Mouse (Mus musculus): ENCODE measurements at regions not wholly inside any gene's neighbourhood (a gene's known extent, or its start where the extent isn't known, plus 50 kb on each side); places are given as distances from the start of the nearest gene placed in this dataset.

DNA sequence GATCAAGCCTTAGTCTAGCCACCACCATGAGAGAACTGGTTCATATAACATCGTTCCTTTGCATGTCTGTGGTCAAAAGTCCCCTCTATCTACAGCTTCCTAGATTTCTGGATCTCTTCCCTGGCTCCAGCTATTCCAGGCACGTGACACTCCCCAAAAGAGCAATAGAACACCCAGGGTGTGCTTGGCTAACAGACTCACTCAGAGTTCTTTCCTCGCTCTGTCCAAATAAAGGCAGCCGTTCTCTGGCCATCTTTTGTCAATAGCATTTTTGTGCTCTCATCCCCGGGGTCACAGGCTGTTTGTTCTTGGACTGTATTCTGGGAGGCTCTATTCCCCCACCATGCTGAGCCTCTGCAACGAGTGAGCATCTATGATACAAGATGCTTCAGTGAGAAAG, 87.3 kb upstream of the Nckap5 start:
- no peak for DNase-seq (ENCODE audit: low spot score)

DNA sequence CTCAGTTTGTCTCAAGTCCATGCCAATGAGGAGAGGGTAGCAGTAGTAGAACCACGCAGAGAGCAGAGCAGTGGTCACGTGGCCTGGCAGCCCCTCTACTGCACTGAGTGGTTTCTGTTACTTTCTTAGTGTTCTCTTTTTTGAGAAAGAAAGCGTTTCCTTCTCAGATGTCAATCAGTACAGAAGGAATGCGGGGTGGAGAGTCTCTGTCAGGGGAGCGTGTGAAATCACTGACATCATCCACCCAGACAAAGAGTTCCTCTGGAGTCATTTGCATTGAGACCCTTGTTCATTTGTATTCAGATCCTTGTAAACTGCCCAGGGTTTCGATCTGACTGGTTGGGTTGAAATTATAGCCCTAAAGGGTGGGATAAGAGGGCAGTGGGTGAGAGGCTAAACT, 85.8 kb upstream of the Nckap5 start:
- no peak for DNase-seq (ENCODE audit: low spot score)

DNA sequence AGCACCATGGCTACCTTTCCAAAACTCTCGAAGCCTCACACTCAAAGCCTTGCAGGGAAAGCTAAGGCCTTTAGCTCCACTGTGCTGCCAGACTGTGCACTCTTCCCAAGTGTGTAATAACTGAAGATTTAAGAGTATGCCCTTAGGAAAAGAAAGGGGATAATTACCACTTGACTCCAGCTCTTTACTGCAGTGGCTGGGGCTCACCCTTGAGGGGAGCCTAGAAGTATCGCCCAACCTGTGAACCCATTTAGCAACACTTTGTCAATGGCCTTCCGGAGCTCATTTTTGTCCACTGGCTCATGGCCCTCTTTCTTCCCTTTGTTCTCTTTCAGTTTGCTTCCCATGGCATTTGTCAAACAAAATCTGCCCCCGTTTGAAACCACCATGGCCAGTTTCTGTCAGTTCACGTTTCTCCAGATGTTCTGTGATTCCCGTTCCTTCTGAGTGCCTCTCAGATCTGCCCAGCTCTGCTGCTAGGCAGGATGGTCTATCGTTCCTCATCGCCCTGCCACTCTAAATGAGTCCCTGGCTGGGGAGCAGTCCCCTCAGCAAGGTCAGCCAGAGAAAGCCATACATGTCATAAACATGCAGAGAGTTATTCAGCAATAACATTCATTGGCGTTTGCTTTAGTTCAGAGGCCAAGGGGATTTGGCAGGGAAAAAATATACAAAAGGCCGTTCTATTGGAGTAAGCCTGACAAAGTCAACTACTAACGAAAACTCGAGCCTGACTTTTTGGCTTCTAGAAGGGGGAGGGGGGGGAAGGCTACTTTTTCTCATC, 80.9 kb upstream of the Nckap5 start:
- no peak for DNase-seq (ENCODE audit: low spot score)

DNA sequence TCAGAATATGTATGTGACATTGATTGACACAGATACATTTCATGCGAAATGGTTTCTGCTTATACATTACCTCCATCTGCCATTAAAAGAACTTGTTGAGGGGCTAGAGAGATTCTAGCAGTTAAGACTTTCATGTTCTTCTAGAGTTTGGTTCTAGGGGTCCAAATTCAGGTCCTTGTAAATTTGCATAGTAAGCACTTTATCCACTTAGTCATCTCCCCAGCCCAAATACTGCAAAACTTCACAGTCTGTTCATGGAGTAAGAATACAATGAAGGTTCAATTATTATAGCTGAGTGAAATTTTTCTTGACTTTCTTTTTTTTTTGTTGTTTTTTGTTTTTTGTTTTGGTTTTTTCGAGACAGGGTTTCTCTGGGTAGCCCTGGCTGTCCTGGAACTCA, 76.8 kb upstream of the Nckap5 start:
- no peak for DNase-seq (ENCODE audit: low spot score)

DNA sequence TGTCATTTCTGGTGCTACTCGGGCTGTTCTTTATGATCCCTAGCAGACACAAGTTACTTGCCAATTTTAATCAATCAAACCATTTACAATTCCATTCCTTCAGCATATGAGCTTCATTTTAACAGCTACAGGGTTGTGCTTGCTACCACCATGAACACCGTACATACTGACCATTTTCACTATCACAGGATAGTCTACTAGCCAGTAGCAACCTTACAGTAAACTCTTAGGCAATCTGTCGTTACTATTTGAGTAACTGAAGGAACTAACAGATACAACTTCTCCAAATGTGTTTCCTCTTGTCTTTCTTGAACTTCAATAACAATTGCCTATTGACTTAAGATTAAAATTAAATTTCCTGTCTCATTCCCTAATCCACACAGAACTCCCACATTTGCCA, 67.9 kb upstream of the Nckap5 start:
- DNase-seq (ENCODE audit: low spot score) = no peak

DNA sequence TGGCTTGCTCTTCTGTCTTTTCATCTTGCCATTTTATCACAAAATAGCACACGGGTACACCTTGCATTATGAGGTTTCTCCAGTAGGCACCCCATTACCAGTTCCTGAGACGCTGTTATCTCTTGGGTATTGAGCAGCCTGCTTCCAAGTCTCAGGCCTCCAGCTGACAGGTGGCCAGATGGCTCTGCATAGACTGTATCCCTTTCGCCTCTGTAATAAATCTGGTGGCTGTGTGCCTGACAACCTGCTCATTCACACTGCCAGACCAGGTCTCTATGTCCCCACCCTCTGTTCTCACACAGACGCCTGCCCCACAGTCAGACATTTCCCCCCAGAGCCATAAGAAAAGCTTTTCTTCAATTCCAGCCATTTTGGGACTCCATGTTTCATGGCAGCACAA, 66.3 kb upstream of the Nckap5 start:
- no peak for DNase-seq (ENCODE audit: low spot score)

DNA sequence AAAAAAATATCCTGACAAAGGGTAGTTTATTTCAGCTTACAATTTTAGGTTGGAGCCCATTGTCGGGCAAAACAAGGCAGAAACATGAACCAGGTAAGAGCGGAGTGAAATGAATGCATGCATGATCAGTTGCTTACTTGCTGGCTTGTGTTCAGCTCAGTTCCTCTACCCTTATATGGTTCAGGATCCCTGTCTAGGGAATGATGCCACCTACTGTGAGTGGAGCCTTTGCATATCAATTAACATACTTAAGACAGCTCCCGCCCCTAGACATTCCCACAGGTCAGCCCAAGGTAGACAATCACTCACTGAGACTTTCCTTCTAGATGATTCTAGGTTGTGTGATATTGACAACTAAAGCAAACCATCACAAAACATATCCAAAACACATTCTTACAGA, 50.2 kb upstream of the Nckap5 start:
- no peak for DNase-seq (ENCODE audit: low spot score)

Data from ovary, postnatal 10 days (tissue).